Mouse (Mus musculus) kidney, adult 18-20 months (tissue): ENCODE measurements around the gene D11Wsu47e.

Source experiments
- DNase-seq: peaks from one replicate; pipeline ENCODE4 v3.0.0; 2021

The D11Wsu47e gene

DNA sequence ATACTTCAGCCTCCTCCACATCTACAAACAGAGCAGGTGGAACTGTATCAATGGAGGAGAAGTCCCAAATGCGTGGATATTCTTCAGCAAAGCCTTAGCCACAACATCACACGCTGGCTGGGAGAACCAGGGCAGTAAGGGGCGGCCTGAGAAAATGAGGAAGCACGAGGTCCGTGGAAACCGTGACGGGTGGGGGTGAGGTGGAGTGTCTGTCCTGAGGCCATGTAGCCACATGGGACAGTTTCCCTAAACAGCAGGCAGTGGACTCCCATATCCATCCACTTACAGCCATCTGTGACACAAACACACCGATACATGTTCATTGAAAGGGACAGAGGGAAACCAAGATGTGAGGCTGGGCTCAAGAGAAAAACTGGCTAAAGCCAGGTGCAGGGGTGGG, 53.7 kb downstream of the D11Wsu47e start:
- DNase-seq, result no peak

- DNase-seq, result peak; percentile 87
Observed at GRCm38 (mm10) chr11:113739213-113739612, 55.0 kb downstream of the D11Wsu47e start.

DNA sequence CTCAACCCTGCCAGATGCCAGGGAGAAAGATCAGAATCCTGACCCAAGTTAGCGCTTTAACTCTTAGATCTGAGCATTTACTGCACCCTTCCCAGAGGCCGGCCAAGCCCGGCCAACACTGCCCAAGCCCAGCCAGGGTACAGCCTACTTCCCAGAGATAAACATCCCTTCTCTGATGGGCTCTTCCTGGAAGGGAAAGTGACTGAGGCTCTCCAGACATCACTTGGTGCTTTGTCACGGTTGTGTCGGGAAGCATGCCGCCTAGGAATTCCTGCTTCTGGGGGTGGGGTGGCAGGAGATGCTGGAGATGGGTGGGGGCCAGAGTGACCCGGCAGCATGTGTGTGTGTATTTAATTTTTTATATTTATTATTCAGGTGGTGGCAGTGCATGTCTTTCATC, 55.9 kb downstream of the D11Wsu47e start:
- no peak for DNase-seq

- DNase-seq, result no peak
Observed at GRCm38 (mm10) chr11:113742998-113743397, 58.8 kb downstream of the D11Wsu47e start.
